Mouse (Mus musculus) hindbrain, postnatal 0 days (tissue): Measurements from ENCODE around the gene Gm38655. TPM values are rescaled to one million over a fixed set of nuclear protein-coding genes. Genes with fewer than 3 reads are reported as not detected.
A peak's percentile ranks its signal among the peaks of the same experiment; 100 is the strongest.

Experiments
- ATAC-seq: fragments of 200-750 bp; cut with Nextera tagmentation; 2 replicates; pipeline ENCODE4 v1.8.0; 2017; ENCODE audit warnings: mild to moderate bottlenecking, moderate TSS enrichment, moderate library complexity
- DNase-seq: peaks from one replicate; pipeline ENCODE4 v3.0.0-alpha.2; 2015; ENCODE audit warnings: low spot score
- H3K27ac ChIP-seq: fragments of 300-500 bp; sonication (generic); 2 replicates; pipeline ENCODE4 v1.5.1; 2014; ENCODE audit warnings: mild to moderate bottlenecking
- H3K27me3 ChIP-seq: fragments of 300-500 bp; sonication (generic); 2 replicates; pipeline ENCODE4 v1.6.1; 2014; ENCODE audit warnings: low read length, mixed read lengths; ENCODE audit not compliant: insufficient read depth
- H3K36me3 ChIP-seq: fragments of 300-500 bp; sonication (generic); 2 replicates; pipeline ENCODE4 v1.6.1; 2014; ENCODE audit warnings: low read length, mixed read lengths; ENCODE audit not compliant: insufficient read depth
- H3K4me1 ChIP-seq: fragments of 300-500 bp; sonication (generic); 2 replicates; pipeline ENCODE4 v1.6.1; 2014; ENCODE audit warnings: antibody characterized with exemption, low read length, mixed read lengths; ENCODE audit not compliant: insufficient read depth
- H3K4me2 ChIP-seq: fragments of 300-500 bp; sonication (generic); 2 replicates; pipeline ENCODE4 v1.6.1; 2014; ENCODE audit warnings: low read depth, mild to moderate bottlenecking, low read length, moderate library complexity, mixed read lengths
- H3K4me3 ChIP-seq: fragments of 300-500 bp; sonication (generic); 2 replicates; pipeline ENCODE4 v1.5.1; 2014; ENCODE audit warnings: low read length
- H3K9ac ChIP-seq: fragments of 300-500 bp; sonication (generic); replicated peaks from 2 replicates; pipeline ENCODE4 v1.6.1; 2014; ENCODE audit warnings: mild to moderate bottlenecking, low read length, moderate library complexity, mixed read lengths
- H3K9me3 ChIP-seq: fragments of 300-500 bp; sonication (generic); 2 replicates; pipeline ENCODE4 v1.6.1; 2016; ENCODE audit warnings: low read length, mixed read lengths
- CTCF ChIP-seq: IDR thresholded peaks from 2 replicates; pipeline ENCODE4 v1.5.1; 2016; ENCODE audit warnings: antibody characterized with exemption, control low read depth, low read depth
- WGBS: fragments of 180-500 bp; shearing (Covaris S2); extraction: QIAGEN DNeasy Blood & Tissue Kit; methylation state at CpG from one replicate; pipeline ENCODE4 v1.1.7; 2014; 5-methylcytosine and 5-hydroxymethylcytosine counted together
- polyA plus RNA-seq: library from polyadenylated mRNA; unstranded; fragments of >200 nt; fragmentation: Nextera tagmentation; extraction: Ambion mirVana; gene quantifications from 2 replicates; pipeline ENCODE4 v1.2.1, GENCODE M21; 2015
- total RNA-seq: library from RNA; depleted of rRNA; stranded (reverse); fragments of >200 nt; gene quantifications from 2 replicates; pipeline ENCODE4 v1.2.3, GENCODE M21; 2014

Gene Gm38655
- total and polyA plus RNA-seq, 2 experiments from 2014 or later = not detected

DNA sequence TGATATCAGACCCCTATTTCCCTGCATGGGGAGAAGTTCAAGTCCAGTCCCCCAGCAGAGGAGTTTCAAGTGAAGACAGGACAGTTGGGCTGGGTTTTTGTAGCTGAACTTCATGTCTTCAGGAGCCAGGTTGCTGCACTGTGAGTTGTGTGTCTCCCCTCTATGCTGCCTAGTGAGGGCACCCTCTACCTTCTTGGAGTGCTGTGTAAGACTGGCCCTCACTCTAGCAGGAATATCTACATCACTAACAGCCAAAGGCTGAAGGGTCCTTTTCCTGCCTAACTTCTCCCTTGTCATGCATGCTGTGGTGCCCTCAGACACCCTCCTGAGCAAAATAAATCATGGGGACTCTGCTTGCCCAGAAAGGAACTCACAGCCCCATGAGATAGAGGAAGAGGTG lies 8.0 kb upstream of the Gm38655 start:
- TF ChIP-seq CTCF = 0 out of 2 replicates have a peak, but pooled peaks have one; percentile 13
- H3K27me3 ChIP-seq = no peaks in the 10 kb centered on the region; the same call in none of the 2 replicates
- peak overlapping the region; percentile 96 for H3K27ac ChIP-seq
- peak overlapping the region; percentile 89 for H3K9ac ChIP-seq
- ATAC-seq = no peak
- no peaks in the 10 kb centered on the region for H3K36me3 ChIP-seq
- H3K4me1 ChIP-seq = peaks cover 7% of the 10 kb centered on the region; the same call in 1 of the 2 replicates
- H3K4me3 ChIP-seq = peak overlapping the region; percentile 86; the same call in 1 of the 2 replicates
- DNase-seq = no peak
- H3K9me3 ChIP-seq = no peaks in the 10 kb centered on the region
- H3K4me2 ChIP-seq = peak overlapping the region; percentile 93

DNA sequence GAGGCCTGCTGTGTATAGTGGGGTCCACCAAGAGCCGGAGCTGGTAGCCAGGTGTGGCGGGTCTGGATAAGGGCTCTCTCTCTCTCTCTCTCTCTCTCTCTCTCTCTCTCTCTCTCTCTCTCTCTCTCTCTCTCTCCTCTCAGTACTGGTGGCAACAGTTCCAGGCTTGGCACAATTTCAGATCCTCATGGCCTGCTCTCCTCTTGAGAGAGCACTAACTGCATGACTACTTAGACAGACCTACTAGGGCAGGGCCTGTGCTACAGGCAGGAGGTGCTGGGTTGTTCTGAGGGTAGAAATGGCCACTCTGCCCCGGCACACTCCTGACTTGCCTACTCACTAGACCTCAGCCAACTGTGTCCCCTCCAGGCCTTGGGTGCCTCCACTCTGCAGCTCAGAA lies 2.7 kb downstream of the Gm38655 start:
- Histone ChIP-seq H3K9ac (no peak overlapping the region), H3K36me3 (no peaks in the 10 kb centered on the region), H3K4me3 (no peak overlapping the region), H3K9me3 (no peaks in the 10 kb centered on the region), H3K4me1 (no peaks in the 10 kb centered on the region), H3K4me2 (no peak overlapping the region), H3K27ac (no peak overlapping the region), H3K27me3 (no peaks in the 10 kb centered on the region)
- DNase-seq (no peak), ATAC-seq (no peak)
- TF ChIP-seq CTCF = no peak
- 79% methylated on average over 3 of the region's 3 CpGs for WGBS

DNA sequence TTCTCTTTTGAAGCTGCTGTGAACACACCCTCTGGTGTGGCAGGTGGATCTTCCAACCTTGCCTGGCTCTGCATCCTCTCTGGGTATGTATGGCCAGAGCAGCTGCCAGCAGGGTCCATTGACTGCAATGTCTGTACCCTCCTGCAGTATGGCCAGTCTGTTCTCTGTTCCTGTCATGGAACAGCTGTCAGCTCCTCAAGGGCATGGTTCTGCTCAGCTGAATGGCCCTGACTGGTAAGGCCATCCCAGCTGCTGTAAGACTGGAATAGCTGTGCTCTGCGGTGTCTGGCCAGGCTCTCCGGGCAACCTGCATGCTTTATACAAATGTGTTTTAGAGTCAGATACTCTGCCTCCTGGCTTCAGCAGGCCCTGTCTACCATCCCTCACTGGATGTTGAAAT lies 5.6 kb downstream of the Gm38655 start:
- Histone ChIP-seq H3K9me3 (no peaks in the 10 kb centered on the region), H3K4me1 (no peaks in the 10 kb centered on the region), H3K27me3 (no peaks in the 10 kb centered on the region), H3K36me3 (no peaks in the 10 kb centered on the region), H3K4me3 (no peak overlapping the region), H3K27ac (no peak overlapping the region), H3K4me2 (no peak overlapping the region), H3K9ac (no peak overlapping the region)
- TF ChIP-seq CTCF = no peak
- WGBS = 84% methylated on average over 2 of the region's 2 CpGs
- DNase-seq (no peak), ATAC-seq (no peak)

DNA sequence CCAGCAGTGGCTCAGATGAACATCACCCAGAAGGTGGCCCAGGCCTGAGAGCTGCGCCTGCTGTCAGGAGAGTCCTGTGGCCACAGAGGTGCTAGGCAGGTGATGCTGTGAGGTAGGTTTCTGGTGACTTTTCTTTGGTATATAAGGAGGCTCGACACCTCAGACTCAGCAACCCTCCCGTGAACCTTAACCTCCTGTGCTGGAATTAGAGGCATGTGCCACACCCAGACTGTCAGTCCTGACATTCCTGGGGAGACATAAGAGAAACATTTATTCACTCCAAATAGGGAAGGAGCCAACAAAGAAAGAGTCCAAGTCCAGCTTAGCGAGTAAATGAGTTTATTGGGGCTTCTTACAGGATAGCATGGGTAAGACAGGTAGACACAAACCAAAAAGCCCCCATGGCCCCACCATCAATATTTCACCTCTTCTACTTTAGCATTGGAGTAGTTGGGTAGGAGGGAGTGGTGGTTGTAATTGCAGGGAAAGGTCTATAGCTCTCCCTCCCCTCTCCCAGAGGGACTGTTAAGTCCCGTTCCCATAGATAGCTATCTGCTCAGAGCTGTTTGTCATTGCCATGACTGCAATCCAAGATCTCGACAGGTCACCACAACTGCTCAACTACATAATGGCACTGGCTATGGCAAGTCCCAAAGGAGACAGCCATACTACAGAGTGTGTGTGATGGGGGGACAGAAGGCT lies 9.2 kb downstream of the Gm38655 start:
- ATAC-seq (no peak), DNase-seq (no peak)
- WGBS = 70% methylated on average over 6 of the region's 6 CpGs
- no peak overlapping the region for H3K9ac ChIP-seq
- peaks cover 7% of the 10 kb centered on the region for H3K36me3 ChIP-seq
- TF ChIP-seq CTCF = no peak
- H3K4me3 ChIP-seq = no peak overlapping the region
- no peak overlapping the region for H3K27ac ChIP-seq
- no peaks in the 10 kb centered on the region for H3K9me3 ChIP-seq
- no peaks in the 10 kb centered on the region for H3K27me3 ChIP-seq
- no peak overlapping the region for H3K4me2 ChIP-seq
- no peaks in the 10 kb centered on the region for H3K4me1 ChIP-seq

DNA sequence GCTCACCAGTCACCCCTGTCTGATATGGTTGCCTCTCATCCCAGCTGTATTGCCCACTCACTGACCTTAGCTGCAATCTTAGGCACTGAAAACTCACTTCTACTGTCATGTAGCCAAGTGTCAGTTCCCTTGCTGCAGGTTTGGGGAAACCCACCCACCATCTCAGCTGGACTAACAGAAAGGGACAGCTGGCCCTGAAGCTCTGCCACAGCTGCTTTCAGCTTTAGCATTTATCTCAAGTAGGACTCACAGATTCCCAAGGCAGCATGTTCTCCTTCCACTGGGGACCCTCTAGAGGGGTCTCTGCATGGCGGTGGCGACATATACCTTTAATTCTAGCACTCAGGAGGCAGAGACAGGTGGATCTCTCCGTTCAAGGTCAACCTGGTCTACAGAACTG lies 10.5 kb downstream of the Gm38655 start:
- H3K27ac ChIP-seq = no peak overlapping the region
- no peak for ATAC-seq
- H3K4me1 ChIP-seq = no peaks in the 10 kb centered on the region
- WGBS = 87% methylated on average over 3 of the region's 3 CpGs
- no peaks in the 10 kb centered on the region for H3K9me3 ChIP-seq
- no peak overlapping the region for H3K4me2 ChIP-seq
- peaks cover 19% of the 10 kb centered on the region for H3K36me3 ChIP-seq
- H3K4me3 ChIP-seq = no peak overlapping the region
- no peaks in the 10 kb centered on the region for H3K27me3 ChIP-seq
- no peak for TF ChIP-seq CTCF
- no peak for DNase-seq
- no peak overlapping the region for H3K9ac ChIP-seq

DNA sequence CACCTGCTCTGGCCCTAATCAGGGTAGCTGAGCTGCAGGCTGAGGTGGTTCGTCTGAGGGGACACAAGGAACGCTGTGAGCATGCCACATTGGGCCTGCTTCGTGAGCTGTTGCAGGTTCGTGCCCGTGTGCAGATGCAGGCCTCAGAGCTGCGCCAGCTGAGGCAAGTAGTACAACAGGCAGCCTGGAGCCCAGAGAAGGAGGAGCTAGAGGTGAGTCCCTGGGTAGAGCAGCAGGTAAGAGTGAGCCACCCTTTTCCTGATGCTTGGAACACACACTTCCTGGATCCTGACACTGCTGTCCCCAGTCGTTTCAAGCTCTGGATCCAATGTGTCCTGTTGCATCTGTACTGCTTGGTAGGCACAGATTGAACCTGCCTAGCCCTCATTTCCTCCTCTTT lies 11.9 kb downstream of the Gm38655 start:
- ATAC-seq (no peak), DNase-seq (no peak)
- no peak overlapping the region for H3K4me3 ChIP-seq
- 78% methylated on average over 7 of the region's 7 CpGs for WGBS
- H3K9ac ChIP-seq = no peak overlapping the region
- H3K4me1 ChIP-seq = no peaks in the 10 kb centered on the region
- peaks cover 29% of the 10 kb centered on the region for H3K36me3 ChIP-seq
- no peaks in the 10 kb centered on the region for H3K9me3 ChIP-seq
- no peak overlapping the region for H3K4me2 ChIP-seq
- no peaks in the 10 kb centered on the region for H3K27me3 ChIP-seq
- H3K27ac ChIP-seq = no peak overlapping the region
- no peak for TF ChIP-seq CTCF

DNA sequence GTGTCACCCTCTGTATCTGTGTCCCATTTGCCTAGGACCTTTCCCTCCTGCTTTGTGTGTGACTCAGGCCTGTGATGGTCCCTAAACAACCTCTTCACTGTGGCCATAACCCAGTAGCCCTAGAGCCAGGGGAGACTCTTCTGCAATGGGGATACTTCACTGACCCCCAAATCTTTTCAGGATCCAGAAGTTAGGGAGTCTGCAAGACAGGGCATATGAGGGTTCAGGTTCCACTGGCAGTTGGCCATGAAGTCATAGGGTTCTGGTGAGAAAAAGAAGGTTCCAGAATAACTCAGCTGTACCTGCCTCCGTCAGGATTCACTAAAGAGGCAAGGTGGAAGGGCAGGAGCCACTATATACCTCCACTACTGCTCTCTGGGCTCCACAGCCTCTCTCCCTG lies 13.1 kb downstream of the Gm38655 start, which contains the start of gene Ccdc154:
Gene Ccdc154, plus strand, starts transcription at position 301 of the 400 bp plus-strand sequence.
- Histone ChIP-seq H3K4me1 (no peaks in the 10 kb centered on the region), H3K4me3 (no peak within 1 kb of the TSS), H3K9ac (no peak within 1 kb of the TSS), H3K9me3 (no peaks in the 10 kb centered on the region), H3K27me3 (no peaks in the 10 kb centered on the region), H3K36me3 (peaks cover 34% of the 10 kb centered on the region), H3K27ac (no peak within 1 kb of the TSS), H3K4me2 (no peak within 1 kb of the TSS)
- TF ChIP-seq CTCF = no peak
- DNase-seq (no peak), ATAC-seq (no peak)
- 93% methylated on average over 1 of the region's 1 CpGs for WGBS
